Mouse (Mus musculus) urinary bladder, adult 2 months (tissue): Measurements from ENCODE around the gene Med31. TPM values are rescaled to one million over a fixed set of nuclear protein-coding genes. Genes with fewer than 3 reads are reported as not detected.

Experiments used
- DNase-seq: peaks from one replicate; pipeline ENCODE4 v3.0.0; 2022; ENCODE audit warnings: low spot score
- polyA plus RNA-seq: library from polyadenylated mRNA; depleted of rRNA; stranded (reverse); fragments of >200 nt; gene quantifications from 2 replicates; pipeline ENCODE4 v1.2.3, GENCODE M21; 2012; rRNA removed

The Med31 gene
- 17.7 and 25.5 TPM in 2 replicates for polyA plus RNA-seq

DNA sequence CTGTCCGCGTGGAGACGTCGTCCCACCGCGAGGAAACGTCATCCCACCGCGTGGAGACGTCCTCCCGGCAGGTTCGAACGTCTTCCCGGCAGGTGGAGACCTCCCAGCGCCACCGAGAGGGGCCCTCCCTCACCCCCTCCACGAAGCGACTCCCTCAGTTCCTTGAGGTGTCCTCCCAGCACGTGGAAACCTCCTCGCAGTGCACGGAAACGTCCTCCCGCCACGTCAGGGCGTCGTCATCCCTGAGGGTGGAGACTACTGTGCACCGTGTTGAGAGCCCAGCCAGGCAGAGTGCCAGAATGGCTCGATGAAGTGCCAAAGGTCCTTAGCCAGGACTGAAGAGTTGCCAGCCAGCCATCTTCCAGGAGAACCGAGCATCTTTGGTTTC, at the start of gene Med31:
Med31 (minus strand) TSS at position 183 of the 388 bp plus-strand sequence.
- peak; percentile 69 for DNase-seq

- DNase-seq, result no peak
These were observed 41.0 kb upstream of the Med31 start for GRCm38 (mm10) chr11:72256441-72256840.

GRCm38 (mm10) chr11:72255629-72256028, 40.2 kb upstream of the Med31 start:
- DNase-seq, result no peak

DNA sequence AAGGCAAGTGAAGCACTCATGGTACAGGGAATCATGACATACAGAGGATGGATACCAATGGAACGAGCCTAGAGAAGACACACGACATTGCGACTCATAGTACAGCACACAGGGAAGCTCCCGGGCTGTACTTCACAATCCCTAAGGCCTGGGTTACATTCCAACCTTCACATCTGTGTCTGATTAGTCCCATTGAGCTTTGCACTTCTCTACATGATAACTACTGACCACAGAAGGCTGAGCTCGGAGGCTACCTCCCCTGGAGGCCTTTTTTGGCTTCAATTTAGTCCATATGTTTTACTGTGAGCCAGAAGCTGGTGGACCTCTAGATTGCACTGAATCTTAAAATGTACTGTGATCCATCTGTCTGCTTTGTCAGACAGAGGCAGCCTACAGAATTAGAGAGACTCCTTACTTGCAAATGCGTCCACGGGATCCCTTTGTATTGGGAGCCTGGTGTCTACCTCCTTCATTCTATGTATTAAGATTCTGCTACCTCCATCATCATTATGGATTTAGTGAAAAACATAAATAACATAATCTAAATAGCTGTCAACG, 29.9 kb upstream of the Med31 start:
- DNase-seq, result no peak

GRCm38 (mm10) chr11:72240062-72240860, 24.9 kb upstream of the Med31 start:
- no peak for DNase-seq

DNA sequence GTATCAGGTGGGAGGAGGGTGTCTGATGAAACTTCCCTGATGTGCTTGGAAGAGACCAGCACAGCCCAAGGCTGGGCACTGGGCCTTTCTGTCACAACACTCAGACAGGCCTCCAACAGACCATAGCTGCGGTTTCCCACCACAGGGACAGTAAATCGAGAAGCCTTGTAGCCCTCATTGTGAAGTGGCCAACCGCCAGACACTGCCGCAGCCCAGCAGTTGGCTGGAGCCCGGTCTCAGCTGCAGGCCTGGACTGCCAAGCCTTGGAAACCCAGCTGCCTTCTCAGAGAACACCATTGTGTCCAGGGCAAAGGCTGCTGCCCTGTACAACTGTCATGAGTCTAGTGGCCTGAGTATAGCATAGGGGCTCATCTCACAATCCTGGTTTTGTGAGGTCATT, 18.6 kb upstream of the Med31 start:
- DNase-seq, result no peak

GRCm38 (mm10) chr11:72232991-72233390, 17.6 kb upstream of the Med31 start:
- no peak for DNase-seq

GRCm38 (mm10) chr11:72232068-72232467, 16.7 kb upstream of the Med31 start:
- DNase-seq, result no peak

DNA sequence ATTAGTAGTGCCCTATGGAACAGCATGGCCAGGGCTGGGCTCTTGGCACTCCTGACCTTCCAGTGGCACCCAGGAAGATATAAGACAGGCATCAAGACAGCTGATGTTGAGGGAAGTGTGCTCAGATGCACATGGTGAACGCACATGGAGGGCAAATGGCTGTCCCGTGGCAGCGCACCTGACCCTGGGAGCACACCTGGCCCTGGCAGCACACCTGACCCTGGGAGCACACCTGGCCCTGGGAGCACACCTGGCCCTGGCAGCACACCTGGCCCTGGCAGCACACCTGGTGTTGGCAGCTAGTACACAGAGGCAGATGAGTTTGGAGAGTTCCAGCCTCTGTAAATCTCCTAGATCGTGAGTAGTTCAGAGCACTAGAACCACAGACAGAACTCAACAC, 13.1 kb upstream of the Med31 start:
- no peak for DNase-seq

- DNase-seq, result no peak
These were observed 11.5 kb upstream of the Med31 start for GRCm38 (mm10) chr11:72226901-72227300.

GRCm38 (mm10) chr11:72226020-72226791, 10.8 kb upstream of the Med31 start:
- no peak for DNase-seq

DNA sequence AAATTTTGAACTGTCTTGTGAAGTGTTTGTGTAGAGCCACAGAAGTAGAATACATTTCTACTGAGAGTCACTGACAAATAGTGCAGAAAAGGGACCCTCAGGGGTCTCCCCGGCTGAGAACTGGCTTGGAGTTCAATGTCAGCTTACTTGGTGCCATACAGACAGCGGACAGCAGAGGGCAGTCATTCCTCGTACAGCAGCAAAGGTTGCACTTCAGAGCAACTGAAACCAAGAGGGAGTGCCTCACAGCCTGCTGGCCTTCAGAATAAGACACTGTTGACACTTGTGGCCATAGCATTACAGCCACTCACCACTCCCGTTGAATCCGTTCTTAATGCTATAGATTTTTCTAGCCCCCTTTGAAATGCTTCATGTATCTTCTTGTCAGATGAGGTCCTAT, 9.5 kb upstream of the Med31 start:
- peak; percentile 37 for DNase-seq

GRCm38 (mm10) chr11:72223414-72223813, 8.0 kb upstream of the Med31 start:
- DNase-seq, result no peak

DNA sequence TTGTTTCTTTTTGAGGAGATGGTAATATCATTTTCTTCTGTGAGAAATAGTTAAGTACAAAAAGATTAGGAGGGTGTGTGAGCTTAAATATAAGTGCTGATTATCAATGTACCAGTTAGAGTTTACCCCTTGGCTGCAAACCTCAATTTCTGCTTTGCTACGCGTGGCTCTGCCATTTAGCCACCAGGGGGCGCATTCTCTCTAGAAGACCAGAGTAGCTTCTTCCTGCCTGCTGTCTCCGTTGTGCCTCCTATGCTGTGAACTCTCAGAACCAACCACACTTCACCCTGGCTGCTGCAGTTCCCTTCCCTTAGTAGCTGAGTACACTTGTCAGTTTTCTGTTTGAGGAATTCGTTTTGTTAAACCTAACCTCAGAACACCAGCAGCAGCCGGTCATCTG, 5.9 kb upstream of the Med31 start:
- DNase-seq, result no peak

DNA sequence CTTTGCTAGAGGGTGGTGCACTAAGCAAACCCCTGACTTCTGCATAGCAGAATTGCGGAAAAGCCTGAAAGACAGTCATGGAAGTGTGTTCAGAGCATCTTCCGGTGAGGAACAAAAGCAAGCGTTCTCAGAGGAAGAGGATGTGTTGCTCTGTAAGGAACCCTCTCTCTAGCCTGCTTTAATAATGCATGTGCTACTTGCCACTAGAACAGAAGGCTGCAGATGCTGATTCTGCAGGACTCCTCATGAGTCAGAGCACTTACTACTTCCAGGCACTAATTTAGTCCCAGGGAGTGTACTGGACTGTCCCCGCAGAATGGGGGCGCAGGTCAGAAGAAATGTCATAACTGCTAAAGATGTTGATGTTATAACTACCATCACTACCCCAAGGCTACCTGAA, 1.7 kb upstream of the Med31 start:
- no peak for DNase-seq

GRCm38 (mm10) chr11:72214591-72215409, 592 bp downstream of the Med31 start:
- peak; percentile 81 for DNase-seq

- DNase-seq, result no peak
These were observed 7.5 kb downstream of the Med31 start for GRCm38 (mm10) chr11:72207834-72208377.

DNA sequence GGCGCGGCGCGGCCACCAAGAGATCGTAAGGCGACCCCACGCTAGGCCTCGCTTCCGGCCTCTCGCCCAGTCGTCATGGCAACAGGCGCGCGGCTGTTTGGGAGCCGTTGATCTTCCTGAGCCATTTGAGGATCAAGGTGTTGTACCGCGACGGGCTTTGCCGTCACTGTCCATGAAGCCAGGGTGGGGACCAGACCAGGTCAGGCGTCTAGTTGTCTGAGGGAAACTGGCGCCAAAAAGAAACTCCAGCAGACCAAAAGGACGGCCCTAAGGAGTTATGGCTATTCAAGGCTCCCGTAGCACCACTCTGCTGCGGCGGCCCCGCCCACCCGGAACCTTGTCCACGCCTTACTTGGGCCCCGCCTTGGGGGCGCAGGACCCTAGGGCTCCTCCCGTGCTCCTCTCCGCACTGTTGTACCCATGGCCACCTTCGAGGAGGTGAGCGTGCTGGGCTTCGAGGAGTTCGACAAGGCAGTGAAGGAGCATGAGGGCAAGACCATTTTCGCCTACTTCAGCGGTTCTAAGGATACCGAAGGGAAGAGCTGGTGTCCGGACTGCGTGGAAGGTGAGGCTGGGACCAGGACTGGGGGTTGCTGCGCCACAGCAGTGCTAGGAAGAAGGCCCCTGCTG, 8.1 kb downstream of the Med31 start, which contains the start of the genes 4933427D14Rik and Txndc17:
4933427D14Rik (minus strand) TSS at position 256 of the 630 bp plus-strand sequence.
Txndc17 (plus strand) TSS at position 344 of the 630 bp plus-strand sequence.
- peak; percentile 81 for DNase-seq

GRCm38 (mm10) chr11:72206341-72207203, 8.8 kb downstream of the Med31 start, which contains the start of gene Gm43951:
Gene Gm43951 (minus strand): TSS chr11:72206840.
- peak; percentile 30 for DNase-seq

- DNase-seq, result no peak
These were observed 10.1 kb downstream of the Med31 start for GRCm38 (mm10) chr11:72205256-72205655.
